Mouse (Mus musculus): ENCODE measurements around the gene Mtch1.
A peak's percentile ranks its signal among the peaks of the same experiment; 100 is the strongest.
"Not testable (repeated sequence)": the region's sequence is repeated elsewhere in the genome, so short reads cannot be mapped to it uniquely, and the experiment has no call there.

The Mtch1 gene

DNA sequence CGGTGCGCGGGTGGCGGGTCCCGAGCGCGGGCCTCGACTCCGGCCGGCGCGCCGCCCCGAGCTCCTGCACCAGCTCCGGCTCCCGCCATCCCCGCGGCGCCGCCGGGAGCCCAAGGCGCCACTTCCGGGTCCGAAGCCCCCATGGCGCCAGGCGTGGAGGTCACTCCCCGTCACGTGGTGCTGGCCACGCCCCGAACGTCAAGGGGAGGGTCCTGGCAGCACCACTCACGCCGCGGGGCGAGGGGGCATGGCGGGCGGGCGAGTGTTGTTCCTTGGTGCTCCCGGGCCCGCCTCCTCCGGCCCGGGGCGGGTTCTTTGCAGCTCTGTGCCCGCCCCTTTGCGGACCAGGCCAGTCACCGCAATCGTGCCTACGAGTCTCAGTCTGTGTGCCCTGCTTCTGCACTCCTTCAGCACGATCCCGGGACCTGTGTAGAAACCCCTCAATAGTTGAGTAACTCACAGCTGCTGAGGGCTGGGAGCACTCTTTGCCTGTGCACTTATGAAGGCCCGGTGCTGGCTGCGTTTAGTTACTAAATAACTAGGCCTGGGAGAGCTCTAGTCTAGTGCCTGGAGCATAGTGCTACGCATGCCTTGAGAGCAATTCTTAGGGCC lies at the start of gene Mtch1:
Mtch1 (minus strand) TSS at position 290 of the 612 bp plus-strand sequence.
- peak; percentile 98 for DNase-seq

DNA sequence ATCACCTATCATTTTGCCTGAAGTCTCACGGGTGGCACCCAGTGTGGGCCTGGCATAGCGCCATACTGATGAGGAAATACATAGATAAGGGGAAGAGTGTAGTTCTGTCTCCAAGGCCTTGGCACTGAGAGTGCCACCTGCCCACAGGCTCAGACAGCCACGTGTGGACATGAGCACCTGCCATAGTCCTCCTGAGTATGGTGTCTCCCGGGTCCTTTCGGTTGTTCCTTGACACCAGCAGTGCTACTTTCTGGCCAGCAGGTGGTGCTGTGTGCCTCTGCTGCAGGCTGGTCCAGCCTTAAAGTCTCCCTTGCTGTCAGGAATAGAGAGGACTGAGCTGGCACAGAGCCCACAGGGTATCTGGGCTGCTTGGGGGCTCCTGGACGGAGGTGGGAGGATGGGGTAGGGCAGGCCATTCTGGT lies 49.1 kb upstream of the Mtch1 start:
- peak; percentile 59 for DNase-seq

DNA sequence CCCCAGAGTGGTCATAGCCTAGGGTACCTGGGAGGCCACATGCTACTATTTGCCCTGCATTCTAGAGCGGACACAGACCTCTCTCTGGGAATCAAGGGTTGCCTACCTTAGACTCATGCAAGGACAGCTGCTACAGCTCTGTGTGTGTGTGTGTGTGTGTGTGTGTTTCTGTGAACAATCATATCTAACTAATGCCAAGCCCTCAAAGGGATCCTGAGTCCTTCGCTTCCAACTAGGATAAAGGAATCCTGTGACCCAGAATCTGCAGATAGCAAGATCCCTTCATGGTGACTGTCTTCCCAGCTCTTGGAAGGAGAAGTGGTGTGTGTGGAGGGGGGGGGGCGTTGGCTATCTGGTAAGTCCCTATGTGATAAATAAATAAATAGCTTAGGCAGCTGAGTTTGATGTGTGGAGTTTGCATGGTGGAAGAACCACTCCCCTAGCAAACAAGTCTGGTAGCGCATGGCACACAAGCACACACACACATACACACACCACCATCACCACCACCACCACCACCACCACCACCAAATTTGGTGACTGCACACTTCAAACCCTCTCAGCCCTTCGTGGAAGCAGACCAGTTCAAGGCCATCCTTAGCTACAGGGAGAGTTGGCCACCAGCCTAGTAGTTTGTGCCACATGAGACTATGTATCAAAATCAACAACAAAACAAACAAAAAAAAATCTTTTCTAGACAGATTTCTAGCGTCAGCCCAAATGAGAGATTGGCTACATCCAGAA lies 48.5 kb upstream of the Mtch1 start:
- no peak for DNase-seq

DNA sequence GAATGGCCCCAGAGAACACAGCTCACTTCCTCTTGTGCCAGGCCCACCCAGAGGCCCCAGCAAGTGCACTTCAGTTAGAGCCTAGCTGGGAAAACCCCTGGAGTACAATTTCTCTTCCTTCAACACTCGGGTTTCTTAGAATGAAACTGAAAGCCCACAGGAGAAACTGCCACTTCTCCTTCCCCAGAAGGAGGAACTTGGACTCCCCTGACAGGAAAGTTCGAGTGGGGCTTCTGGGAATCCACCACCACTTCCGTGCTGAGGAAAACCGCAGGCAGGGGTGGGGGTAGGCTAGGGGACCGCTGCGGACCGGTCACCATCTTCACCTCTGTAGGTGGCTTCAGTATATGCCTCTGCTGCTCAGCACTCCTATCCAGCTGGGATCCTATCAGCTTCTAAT lies 47.6 kb upstream of the Mtch1 start:
- peak; percentile 52 for DNase-seq

DNA sequence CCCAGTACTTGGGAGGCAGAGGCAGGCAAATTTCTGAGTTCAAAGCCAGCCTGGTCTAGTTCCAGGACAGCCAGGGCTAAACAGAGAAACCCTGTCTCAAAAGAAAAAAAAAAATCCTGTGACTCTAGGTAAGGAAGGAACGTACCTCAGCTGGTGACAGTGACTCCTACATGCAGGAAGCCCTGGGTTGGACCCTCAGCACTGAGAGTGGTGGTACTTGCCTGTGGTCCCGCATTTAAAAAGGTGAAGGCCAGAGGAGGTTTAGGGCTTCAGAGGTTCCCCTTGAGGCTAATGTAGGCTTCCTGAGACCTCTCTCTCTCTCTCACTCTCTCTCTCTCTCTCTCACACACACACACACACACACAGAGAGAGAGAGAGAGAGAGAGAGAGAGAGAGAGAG lies 47.0 kb upstream of the Mtch1 start:
- DNase-seq = not testable (repeated sequence)

DNA sequence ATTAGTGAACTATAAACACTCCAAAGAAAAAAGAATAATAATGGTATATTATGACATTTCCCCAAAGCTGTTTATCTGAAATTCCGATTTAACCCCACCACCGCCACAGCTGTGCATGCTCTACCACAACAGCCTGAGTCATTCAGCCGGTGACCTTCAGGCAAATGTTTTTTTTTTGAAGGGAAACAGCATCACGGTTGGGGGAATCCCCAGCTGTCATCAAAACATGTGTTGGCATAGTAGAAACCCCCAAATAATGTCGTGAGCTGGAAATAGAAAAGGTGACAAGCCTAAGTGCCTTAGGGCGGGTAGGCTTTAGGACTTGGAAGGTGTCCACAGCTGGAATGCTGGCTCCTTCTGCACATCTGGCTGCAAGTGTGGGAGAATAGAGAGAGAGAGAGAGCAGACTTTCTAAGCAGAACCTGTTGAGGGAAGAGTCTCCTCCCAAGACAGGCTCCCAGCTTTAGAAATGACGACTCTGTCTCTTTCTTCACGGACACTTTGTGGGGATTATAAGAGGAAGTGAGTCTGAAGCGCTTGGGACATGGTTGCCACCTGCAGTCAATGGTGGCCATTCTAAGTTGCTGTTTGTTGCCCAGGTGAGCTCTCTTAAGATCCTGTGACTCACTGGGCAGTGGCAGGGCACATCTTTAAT lies 46.5 kb upstream of the Mtch1 start:
- no peak for DNase-seq

DNA sequence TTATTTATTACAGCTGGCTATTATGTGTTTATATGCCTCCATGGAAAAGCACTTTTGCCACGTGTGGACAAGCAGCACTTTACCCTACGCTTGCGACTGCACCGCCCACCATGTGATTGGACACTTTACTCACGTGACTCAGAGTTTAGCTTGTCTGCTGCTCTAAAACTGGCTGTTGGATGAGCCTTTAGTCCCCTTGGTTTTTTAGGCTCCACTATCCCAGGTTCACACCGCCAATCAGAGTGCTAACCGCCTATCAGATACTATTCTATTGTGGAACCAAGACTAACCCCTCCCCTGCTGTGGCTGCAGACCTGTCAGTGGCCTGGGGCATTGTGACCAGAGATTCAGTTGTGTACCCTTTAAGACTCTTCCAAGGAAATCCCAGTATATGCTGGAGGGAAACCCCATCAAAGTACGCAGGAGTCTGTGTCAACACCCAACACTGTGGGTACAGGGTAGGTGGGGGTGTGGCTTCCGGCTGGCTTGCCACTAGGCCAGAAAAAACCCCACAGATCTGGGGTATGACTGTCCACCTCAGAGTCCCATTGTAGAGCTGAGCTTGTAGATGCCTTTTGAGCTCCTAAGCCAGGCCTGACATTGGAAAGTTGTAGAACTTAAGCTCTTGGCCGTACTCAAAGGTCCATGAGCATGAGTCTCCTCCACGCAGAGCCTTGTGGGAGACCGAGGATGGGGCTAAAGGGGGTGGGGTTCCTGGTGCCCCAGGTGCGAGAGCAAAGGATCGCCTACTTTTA lies 45.8 kb upstream of the Mtch1 start:
- no peak for DNase-seq

DNA sequence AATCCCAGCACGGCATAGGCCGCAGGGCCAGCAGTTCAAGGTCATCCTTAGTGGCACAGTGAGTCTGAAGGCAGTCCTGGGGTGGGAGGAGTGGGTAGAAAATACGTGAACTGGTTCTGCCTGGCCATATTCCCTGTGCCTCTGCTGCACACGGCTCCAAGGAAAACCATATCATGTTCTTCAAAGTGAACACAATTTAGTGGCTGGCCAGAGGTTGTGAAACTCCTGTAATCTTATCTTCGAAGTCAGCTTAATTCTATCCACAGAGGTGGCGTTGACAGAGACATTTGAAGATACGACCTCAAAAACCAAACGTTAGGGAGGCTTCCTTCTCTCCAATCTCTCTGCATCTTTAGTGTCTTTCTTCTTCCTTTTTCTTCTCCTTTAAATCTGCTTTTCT lies 43.5 kb upstream of the Mtch1 start:
- no peak for DNase-seq

DNA sequence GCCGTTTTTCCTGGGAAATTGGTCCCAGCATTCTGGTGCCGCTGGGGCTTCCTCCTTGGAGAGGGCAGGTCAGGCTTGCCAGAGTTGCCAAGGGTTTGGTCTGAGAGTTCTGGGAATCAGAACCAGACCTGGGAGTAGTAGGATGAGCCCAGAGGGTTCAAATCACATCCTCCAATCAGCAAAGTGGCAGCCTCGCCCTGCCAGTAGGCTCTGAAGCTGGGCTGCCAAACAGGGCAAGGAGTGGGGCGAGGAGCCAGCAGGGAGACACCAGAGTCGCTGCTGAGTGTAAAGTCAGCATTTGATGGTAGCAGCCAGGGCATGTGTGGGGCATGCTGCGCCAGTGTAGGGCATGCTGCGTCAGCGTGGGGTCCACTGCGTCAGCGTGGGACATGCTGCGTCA lies 41.2 kb upstream of the Mtch1 start:
- no peak for DNase-seq

DNA sequence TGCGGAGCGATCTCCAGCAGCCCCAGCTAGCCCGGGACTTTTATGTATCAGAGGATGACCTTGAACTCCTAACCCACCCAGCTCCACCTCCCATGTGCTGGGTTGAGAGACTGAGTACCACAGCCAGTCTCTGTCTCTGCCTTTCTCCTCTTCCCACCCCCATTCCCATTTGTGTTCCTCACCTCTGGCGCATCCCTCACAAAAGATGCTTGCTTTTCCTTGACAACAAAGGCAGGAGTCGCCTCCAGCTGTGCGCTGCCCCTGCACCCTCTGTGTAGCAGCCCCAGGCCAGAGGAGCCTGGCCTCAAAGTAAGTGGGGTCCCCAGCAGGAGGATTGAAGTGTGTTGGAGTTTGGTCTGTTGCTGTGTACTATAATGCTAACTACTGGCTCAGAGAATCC lies 38.0 kb upstream of the Mtch1 start:
- DNase-seq = no peak

DNA sequence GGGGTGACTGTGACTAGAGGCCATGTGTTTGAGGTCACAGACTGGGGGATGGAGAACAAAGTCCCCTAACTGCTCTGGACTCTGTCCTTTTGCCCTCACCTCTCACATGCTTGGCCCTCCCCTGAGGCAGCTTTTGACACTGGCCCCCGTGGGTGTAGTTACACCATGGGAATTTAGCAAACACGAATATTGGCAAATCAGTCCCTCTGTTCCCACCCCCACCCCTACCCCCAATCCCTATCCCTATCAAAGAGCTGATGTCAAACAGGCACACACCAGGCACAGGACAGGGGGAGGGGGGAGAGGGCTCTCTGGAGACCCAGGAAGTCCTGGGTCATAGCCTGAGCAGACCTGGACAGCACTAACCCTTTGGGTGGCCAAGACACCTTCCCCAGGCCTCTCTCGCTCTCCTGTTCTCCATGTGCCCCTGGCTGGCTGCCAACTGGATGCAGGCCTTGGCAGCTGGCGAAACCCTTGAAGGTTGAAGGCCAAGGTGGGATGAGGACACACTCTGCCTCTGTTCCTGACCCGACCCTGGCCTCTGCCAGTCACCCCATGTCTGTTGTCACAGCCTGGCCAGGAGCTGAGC lies 37.2 kb upstream of the Mtch1 start:
- DNase-seq = no peak

DNA sequence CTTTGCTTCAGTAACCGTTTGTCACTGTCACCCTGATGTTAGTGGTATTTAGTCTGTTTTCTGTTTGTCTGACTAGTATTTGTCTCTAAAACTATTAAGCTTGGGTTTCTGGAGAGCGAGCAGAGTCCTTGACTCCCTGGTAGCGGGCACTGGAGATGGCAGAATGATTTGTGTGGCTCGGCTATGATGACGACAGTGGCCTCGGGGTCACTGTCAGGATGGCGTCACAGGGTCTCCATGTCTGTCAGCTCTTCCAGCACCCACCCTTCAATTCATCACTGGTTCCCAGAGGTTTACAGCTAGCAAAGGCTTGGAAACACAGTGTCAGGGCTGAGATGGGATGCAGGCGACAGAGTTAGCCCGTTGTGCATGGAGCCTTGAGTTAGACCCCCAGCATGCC lies 36.2 kb upstream of the Mtch1 start:
- DNase-seq = no peak

DNA sequence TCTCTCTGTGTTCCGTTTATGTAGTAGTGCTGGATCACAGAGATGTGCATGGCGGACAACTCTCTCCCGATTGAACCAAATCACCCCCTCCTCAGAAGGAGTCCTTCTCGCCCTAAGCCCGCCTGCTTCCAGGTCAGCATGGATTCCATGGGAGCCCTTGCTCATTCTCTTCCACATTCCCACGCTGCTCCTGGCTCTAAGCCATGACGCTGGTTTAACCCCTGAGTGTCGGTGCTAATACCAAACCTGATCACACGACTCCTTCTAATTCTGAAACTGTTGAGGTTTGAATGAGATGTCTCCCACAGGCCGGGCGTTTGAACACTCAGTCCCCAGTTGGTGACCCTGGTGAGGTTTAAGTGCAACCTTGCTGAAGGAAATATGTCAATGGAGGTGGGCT lies 34.7 kb upstream of the Mtch1 start:
- DNase-seq = no peak

DNA sequence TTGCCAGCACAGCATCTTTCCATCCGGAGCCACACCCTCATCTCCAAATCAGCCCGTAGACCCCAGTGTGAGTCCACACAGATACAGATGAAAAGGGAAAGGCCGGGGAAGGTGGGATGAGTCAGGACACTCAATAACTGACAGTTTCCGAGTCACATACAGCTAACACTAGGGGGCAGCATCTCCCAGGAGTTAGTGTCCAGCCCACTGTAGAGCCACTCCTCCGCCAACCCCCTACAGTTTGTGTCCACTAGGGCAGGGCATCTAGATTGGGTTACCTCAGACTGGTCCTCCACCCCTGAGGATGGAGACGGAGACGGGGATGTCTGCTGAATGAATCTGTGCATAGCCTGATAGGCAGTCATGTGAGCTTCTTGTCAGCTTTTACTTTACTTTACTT lies 33.7 kb upstream of the Mtch1 start:
- peak; percentile 44 for DNase-seq

DNA sequence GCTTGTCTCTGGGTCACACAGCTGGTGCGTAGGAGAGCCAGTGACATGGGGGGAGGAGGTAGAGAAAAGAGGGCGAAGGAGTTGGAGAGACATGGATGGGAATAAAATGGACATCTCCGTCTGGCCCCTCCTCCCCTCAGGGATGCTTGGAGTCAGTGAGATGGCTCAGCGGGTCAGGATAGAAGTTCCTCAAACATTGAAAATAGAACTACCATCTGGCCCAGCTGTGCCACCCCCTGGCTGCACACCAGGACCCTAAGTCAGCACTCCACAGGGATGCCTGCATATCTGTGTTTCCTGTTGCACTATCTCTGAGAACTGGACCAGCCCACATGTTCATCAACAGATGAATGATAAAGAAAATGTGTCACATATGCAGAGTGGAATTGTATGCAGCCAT lies 32.5 kb upstream of the Mtch1 start:
- DNase-seq = no peak

DNA sequence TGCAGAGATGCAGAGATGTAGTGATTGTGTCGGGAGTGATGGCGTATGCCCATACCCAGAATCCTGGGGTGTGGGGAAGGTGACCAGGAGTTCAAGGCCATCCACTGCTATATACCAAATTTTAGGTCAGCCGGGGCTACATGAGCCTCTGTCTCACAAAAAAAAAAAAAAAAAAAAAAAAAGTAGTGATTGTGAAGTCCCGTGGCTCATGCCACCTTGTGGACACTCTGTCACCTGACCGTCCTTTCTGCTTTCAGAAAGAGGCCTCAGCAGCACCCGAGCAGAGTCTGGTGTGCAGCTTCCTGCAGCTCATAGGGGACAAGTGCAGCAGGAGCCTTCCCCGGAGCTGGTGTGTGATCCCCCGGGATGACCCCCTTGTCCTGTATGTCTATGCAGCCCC lies 30.3 kb upstream of the Mtch1 start:
- DNase-seq = no peak

DNA sequence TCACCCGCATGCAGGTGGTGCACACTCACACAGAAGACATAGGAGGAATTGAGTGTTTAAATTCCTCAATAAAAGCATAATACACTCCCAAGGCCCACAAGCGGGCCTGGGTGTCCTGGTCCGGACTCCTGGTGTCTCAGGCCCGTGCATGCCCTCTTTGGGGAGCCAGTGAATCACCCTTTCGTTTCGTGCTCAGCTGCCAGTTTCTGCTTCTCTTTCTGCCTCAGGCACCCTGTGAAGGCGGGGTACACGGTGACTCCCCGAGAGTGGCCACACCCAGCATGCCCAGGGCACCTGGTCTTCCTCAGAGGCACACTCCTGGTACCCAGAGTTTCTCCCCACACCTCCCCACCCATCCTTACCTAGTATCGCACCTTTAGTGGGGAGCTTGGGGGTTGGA lies 28.1 kb upstream of the Mtch1 start:
- DNase-seq = no peak

DNA sequence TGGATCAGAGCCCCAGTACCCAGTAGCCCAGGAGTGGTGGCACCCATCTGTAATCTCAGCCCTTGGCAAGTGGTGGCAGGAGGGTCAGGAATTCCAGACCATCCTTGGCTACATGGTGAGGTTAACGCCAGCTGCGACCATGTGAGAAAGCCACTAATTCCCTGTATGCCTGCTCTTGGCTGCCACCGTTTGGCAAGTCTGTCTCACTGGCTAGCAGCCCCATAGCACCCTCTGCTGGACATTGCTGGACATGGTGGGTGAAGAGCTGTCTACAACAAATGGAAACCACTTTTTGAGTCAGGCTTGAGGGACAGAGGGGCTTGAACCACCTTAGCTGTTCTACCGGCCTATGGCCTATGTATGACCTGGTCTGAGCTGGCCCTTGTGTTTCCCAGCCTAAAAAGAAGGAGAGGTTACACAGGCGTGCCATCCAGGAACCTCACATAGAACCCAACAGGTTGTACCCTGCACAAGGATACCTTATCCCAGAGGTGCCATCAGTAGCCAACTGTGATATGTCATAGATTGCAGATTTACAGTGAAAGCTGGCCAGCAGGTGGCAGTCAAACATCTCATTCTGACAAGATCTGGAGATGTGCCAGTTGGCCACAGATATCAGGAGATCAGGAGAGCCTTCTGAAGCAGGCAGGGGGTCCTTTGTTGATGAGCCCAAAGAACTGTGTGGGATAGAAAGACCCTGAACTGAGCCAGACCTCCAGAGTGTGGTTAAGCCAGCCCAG lies 23.4 kb upstream of the Mtch1 start:
- peak; percentile 89 for DNase-seq

DNA sequence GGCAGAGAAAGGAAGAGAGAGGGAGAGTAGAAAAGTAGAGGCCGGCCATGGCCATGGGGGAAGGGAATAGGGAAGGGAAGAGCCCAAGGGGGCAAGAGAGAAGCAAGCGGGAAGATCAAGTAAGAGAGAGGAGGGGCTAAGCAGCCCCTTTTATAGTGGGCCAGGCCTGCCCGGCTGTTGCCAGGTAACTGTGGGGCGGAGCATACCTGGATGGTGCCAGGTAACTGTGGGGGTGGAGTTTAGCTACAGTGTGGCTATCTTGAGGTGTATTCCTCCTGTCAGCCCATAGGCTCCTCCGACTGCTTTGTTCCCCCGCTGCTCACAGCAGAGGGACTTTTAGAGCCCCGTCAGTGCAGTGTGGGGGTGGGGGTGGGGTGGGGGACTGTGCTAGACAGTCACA lies 21.0 kb upstream of the Mtch1 start:
- DNase-seq = no peak

DNA sequence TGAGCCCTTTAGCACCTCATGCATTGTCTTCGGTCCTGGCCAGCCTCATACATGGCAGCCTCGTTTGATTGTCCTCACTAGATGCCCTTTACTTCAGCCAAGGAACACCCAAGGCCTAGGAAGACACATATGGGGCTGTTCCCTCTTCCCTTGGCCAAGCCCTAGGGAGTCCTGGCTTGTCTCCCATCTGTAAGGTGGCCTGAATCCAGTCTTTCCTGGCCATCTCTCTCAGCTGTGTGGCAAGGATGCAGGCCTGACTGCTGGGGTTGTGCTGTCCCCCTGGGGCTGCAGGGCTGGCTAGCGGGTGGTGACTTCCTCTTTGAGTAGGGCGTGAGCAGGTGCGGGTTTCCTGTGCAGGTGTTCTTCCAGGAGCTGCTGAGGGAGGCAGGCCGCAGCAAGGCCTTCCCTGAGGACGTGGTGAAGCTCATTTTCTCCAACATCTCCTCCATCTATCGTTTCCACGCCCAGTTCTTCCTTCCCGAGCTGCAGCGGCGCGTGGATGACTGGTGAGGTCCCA lies 17.4 kb upstream of the Mtch1 start:
- DNase-seq = no peak

DNA sequence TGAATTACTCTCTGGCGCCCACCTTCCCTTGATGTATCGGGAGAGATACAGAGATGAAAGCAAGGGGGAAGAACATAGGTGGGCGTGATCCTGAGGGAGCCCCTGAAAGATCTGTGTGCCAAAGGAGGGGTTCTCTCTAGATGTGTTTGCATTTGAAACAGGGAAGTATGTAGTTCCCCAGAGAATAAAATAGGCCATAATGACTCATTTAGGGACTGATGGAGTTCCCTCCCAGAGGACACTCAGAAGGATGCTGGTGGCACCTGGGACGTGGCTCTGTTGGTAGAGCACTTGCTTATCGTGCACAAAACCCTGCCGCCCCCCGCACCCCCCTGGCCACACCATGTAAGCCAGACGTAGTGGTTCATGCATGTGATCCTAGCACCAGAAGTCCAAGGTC lies 15.4 kb upstream of the Mtch1 start:
- DNase-seq = no peak

DNA sequence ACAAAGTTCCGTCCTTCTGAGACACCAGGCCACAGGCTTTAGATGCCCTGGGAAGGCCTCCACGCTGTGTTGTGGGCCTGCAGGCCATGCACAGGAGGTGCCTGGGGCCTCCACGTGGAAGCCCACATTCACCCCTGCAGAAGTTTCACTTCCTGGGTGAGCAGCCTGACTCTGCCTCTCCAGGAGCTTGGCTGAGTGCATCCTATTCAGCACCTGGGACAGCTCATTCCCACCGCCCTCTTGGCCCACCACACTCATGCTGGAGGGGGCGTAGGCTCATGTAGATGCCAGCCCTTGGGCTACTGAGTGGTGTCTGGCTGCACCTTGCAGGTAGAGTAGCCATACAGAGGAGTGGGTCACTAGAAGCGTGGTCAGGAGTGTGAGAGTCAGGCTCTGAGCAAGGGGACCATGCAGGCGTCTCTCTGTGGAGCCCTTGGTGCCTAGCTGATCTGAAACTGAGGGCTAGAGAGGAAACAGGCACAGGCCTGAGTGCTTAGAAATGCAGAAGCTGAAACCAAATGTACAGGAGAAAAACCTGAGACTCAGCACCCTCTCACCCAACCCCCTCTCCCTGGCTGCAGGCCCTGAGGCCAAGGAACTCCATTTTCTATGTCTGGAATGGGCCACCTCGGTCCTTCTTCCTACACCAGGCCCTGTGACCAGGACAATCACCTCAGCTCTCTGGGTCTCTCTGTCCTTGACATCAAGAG lies 14.4 kb upstream of the Mtch1 start:
- DNase-seq = peak; percentile 54
